Mouse (Mus musculus): ENCODE results near the gene Icmt.

The Icmt gene

DNA sequence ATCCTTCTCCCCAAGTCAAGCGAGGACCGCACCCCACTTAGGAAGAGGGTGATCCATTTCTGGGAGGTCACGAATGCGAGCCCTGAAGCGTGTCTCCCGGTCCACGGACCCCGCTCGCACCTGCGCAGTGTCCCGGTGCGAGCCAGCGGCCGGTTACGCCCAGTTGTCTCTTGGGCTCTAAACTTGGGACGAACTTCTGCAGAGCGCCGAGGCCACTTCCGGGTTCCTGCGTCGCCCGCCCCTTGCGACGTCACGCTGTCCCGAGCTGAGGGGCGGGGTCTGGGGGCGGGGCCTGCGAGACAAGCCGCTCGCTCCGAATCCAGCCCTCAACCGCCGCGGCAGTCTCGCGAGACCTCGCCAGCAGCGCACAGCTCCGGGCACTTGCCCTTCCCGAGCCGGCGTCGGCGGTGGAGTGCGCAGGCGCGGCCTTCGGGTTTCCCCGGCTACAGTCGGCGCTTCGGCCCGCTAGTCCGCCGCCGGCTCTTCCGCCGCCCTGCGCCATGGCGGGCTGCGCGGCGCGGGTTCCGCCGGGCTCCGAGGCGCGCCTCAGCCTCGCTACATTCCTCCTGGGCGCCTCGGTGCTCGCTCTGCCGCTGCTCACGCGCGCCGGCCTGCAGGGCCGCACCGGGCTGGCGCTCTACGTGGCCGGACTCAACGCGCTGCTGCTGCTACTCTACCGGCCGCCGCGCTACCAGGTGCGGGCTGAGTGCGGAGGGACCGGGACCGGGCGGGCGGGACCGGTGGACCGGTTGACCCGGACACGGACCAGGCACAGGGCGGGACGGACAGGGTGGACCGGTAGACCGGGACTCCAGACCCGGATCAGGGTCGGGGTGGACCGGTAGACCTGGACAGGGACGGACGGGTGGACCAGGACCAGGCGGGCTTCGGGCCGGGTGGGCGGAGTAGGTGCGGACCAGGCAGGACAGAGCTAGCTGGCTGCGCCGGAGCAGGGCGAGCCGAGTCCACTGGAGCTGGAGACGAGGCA, at the start of gene Icmt:
TSS of gene Icmt (plus strand) at position 354 of the 988 bp plus-strand sequence.
- DNase-seq (ENCODE audit: low read depth, low spot score) = peak; percentile 98

DNA sequence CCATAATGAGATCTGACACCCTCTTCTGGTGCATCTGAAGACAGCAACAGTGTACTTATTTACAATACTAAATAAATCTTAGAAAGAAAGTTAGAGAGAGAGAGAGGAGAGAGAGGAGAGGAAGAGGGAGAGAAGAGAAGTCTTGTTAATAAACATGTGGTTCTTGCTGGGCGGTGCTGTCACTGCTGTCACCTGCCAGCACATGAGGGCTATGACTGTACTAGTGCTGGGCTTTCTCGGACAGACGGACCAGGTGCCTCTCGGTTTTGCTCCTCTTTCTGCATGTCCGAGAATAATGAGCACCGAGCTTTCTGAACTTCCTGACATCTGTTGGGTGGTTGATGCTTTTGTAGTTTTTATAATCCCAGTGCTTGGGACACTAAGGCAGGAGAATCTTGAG, 46.4 kb upstream of the Icmt start:
- DNase-seq (ENCODE audit: low read depth, low spot score) = no peak

DNA sequence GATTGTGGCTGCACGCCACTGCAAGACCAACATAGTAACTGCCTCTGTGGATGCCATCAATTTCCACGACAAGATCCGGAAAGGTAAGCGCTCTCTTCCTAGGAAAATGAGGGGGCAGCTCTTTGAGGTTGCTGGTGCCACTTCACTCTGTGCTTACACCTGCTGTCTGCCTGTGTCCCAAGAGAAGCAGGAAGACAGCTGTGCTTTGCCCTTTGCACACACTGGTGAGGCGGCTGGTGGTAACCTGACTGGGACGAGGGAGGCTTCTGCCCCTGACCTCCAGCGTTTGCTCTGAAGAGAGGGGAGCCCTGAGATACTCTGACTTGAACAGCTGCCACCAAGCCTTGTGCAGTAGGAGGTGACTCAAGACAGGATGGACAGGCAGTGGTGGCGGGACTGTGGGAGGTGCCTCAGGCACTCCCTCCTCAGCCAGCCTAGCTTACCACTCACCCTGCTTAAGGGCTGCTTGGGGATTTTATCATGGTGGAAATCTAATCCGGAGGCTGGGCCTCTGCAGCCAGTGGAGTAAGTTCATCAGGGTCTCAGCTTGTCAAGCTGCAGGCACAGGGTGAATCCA, 43.8 kb upstream of the Icmt start:
- DNase-seq (ENCODE audit: low read depth, low spot score) = no peak

DNA sequence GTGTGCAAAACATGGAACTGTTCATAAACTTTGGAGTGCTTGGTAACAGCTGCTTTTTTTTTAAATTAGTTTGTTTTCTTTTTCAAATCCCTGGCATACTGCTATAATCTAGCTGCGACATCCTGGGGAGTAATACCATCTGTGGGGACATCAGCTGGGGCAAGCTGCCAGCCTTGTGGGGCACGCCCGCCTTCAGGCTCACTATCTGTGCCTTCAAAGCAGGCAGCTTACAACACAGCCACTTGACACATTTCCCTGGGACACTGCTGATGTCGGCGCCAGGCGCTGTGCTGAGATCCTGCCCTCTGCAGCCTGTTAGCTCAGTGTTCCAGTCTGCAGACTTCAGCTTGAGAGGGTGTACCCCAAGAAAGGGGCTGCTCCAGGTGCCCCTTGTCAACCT, 40.0 kb upstream of the Icmt start:
- DNase-seq (ENCODE audit: low read depth, low spot score) = no peak

DNA sequence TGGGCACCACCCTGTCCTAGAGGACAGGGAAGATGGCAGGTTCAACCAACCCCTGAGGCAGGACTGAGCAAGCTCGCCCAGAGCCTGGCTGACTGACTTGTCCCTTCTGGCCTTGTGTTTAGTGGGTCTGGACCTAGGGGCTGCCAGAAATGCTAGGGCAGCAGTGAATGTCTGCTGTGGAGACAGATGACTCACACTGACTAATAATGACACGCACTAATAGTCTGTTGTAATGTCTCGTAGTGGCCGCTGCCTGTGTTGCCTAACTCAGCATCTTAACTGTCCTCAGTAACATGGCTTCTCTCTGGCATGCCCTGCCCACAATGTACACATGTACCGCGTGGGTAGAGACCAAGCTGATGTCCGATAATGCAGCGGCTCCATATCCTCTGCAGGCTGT, 36.6 kb upstream of the Icmt start:
- no peak for DNase-seq (ENCODE audit: low read depth, low spot score)

DNA sequence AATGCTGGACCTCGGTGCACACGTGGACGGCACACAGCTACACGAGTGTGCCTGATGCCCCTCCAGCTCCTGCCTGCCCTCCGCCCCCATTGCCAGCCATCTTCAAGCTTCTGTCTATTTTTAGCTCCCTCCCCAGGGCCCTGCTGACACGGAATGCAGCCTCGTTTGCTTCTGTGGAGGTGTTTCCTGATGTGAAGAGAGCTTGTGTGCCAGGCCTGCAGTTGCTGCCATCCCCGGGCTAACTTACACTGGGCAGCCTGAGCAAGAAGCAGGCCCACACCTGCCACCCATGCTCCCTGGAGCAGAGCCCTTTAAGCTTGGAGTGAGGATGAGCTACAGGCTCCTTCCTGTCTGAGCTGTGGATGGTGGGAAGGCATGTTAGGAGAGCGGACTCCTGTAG, 34.8 kb upstream of the Icmt start:
- DNase-seq (ENCODE audit: low read depth, low spot score) = no peak

DNA sequence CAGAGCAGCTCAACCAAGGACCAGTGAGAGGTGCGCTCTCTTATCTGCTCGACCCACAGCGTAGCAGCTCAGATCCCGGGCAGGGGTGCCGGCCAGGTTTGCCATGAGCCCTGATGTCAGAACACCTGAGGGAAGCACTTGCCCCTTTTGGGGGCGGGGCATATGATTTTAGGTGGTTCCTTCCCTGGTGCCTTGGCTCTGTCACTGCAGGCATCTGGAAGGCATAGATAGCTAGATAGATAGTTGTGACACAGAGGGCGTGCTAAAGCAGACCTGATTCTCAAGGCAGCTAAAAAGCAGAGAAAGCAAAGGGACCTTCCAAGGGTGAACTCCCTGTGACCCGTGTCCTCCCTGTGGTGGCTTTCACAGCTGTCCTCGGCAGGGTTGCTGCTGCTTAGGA, 33.9 kb upstream of the Icmt start:
- peak; percentile 47 for DNase-seq (ENCODE audit: low read depth, low spot score)

DNA sequence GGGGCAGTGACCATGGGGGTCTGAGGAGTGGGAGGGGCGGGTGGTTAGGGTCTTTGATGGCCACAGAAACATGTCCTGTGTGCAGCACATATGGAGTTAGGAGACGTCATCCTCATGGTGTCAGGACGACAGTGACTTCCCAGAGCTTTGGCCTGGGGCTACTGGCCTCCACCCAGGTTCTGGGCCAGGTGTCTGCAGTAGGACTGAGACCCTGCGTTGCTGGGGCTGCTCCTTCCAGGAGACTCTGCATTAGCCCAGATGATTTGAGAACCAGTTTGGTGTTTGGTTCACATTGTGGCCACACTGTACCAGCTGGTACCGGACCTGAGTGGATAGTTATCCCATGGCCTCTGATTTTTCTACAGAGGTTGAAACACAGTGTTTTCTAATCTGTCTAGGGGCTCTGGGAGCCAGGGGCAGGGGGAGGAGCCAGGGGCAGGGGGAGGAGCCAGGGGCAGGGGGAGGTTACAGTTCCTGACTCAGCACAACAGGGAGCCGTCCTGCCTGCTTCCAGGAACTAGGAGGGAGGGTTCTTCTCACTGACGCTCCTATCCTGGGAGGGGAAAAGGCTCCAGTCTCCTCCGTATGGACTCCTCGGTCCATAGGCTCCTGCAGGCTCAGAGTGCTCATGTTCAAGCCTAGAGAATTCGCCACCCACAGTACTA, 33.4 kb upstream of the Icmt start:
- DNase-seq (ENCODE audit: low read depth, low spot score) = peak; percentile 95

DNA sequence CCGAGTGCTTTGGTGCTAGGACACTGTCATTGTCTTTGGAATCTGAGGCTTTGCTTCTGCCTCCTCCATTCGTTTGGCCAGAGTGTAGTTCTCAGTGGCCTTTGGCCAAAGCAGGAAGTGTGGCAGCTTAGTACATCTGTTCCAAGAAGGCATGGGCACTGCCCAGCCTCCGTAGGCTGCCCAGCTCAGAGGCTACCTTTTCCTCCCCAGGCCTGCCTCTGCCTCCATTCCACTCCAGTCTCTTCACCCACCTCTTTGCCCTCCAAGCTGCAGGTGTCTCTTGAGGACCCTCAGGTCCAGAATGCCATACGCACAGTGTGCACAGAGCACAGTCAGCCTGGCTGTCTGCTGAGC, 32.9 kb upstream of the Icmt start:
- no peak for DNase-seq (ENCODE audit: low read depth, low spot score)

DNA sequence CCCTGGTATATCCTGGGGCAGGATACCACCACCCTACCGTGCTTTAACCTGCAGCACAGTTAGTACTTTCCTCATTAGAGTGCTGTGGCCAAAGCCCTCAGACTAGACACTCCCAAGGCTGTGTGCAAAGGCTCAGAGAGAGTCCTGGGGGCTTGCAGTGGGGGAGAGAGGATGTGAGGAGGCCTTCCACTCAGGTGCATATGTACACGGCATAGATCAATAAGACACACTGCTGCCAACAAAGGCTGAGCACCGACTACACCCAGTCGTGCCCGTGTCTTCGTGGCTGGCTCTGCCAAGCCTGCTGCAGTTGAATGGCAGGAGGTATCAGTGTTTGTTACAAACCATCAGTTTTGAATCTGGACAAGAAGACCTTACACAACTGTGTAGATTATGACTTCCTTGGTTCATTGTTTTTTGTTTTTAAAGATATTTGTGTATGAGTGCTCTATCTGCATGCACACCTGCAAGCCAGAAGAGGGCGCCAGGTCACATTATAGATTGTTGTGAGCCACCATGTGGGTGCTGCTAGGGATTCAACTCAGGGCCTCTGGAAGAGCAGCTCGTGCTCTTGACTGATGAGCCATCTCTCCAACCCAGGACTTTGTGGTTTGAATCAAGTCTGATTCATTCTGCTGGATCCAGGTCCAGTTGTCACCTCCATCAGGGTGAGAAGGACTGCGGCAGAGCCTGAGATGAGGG, 32.0 kb upstream of the Icmt start:
- DNase-seq (ENCODE audit: low read depth, low spot score) = peak; percentile 77

DNA sequence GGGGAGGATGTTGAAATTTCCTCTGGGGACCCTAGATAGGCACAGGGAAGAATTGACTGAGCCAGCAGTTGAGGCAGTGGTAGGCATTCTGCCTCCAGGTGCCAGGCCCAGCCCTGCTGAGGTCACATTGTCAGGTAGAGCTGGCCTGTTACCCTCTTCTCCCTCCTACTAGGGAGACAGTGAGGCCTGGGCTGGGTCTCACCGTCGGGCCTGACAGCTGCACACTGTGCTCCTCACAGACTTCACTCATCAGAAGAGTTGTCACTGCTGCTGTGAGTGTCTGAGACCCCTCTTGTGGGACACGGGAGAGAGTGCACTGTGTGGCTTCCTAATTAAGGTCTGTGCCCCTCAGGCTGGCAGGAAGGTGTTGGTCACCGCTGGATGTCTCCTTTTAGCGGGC, 31.2 kb upstream of the Icmt start:
- DNase-seq (ENCODE audit: low read depth, low spot score) = no peak

DNA sequence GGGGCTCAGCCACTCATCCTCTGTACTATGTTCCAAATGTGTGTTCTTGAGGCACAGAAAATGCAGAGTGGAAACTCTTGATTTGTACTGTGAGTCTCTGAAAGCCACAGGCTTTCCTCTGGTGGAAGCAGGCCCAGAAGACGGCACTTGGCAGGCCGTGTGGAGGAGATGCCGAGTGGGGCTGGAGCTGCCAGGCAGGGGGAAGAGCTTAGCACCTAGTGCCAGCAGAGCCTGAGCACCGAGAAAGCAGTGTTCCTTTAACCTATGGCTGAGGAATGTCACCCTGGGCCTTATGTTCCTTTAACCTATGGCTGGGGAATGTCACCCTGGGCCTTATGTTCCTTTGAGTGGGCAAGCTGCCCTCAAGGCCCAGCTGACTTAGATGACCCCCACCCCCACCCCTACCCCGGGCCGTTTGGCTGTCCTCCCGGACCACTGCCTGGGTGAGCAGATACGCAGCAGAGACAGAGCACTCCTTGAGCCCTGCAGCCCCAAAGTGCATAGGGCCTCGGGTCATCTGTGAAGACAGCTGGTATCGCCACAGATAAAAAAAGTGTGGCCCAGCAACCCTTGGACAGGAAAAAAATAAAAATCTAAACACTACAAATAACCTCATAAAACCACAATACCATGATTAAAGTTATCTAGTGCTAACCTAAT, 30.7 kb upstream of the Icmt start:
- DNase-seq (ENCODE audit: low read depth, low spot score) = no peak

DNA sequence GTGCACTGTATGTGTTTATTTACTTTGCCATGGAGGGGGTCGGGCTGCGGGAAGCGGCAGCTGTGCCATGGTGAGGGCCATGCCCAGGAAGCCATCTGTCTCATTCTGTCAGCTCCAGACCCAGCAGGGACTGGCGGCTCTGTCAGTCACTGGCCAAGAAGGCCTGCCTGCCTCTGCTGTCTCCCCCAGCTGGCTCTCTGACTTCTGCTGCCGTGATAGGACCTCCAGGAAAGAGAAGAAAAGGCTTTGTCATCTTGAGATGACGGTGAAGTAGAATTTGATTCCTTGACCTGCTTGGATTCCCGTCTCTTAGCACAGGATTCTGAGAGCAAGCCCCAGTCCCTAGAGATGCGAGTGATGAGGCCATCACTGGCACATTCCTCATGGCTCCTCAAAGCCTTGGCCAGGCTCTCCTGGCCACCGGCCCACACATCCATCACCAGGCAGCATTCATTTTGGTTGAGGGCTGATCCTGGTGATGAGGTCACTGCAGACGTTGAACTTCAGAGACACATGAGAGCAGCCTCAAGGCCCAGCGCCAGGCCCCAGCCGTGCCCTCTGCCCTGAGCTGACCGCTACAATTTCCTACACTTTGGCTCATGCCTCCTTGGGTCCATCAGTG, 29.2 kb upstream of the Icmt start:
- no peak for DNase-seq (ENCODE audit: low read depth, low spot score)

DNA sequence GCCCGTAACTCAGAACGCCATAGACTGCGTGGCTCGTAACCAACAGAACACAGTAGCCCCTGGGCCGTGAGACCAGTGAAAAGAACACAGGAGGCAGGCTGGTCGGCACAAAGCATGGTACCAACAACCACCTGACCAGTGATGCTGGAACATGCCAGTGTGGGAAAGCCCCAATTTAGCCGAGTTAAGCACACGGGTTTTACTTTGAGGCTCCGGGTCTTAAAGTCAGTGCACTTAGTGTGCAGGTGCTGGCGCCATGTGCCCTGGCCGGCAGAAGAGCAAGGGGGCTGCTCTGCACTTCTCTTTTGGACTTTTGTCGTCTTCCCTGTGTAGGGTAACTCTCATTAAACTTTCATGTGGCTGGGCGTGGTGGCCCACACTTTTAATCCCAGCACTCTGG, 27.1 kb upstream of the Icmt start:
- DNase-seq (ENCODE audit: low read depth, low spot score) = no peak

DNA sequence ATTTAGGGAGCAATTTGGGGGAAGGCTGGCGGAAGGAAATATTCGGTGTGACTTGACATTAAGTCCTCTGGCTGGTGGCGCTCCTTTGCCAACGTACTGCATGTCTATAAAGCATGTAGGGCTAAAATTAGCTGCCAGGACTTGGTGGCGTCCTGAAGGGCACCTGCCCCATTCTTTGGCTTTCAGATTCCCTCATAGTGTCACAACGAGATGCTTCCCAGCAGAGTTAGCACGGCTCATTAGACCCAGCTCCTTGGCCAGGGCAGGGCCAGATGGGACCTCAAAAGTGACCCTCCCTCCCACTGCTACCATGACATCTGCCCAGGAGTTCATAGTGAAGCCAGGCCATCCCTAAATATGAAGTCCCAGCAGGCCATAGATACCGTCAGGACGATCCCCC, 26.4 kb upstream of the Icmt start:
- no peak for DNase-seq (ENCODE audit: low read depth, low spot score)

DNA sequence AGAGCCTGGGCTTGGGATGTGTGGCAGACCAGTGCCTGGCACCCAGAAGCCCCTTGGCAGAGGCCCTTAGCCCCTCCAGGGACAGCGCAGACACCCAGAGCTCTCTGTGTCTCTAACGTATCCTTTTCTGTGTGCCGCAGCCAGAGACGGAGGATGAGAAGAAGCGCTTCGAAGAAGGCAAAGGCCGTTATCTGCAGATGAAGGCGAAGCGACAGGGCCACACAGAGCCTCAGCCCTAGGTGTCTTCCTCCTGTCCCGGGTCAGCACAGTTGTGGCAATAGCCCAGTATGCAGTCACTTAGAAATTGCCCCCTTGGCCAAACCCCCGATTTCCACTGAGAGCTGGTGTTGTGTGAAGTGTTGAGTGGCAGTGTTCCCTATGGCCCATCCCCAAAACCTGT, 25.7 kb upstream of the Icmt start:
- DNase-seq (ENCODE audit: low read depth, low spot score) = no peak

DNA sequence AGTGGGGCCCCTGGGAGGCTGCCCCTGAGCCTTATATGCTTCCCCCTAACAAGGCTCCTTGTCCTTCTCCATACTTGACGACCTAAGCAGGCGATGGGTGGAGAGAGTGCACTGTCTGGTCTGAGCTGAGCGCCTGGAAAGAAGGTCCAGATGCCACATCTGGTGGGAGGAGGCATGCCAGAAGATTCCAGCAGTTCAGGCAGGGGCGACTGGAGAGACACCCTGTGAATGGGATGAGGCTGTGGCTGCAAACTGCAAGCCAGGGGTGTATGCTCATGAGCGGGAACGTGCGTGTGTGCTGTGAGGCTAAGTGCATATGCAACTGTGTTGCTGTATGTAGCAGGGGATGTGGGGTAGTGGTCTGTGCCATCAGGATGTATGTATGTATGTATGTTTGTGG, 25.0 kb upstream of the Icmt start:
- DNase-seq (ENCODE audit: low read depth, low spot score) = no peak

DNA sequence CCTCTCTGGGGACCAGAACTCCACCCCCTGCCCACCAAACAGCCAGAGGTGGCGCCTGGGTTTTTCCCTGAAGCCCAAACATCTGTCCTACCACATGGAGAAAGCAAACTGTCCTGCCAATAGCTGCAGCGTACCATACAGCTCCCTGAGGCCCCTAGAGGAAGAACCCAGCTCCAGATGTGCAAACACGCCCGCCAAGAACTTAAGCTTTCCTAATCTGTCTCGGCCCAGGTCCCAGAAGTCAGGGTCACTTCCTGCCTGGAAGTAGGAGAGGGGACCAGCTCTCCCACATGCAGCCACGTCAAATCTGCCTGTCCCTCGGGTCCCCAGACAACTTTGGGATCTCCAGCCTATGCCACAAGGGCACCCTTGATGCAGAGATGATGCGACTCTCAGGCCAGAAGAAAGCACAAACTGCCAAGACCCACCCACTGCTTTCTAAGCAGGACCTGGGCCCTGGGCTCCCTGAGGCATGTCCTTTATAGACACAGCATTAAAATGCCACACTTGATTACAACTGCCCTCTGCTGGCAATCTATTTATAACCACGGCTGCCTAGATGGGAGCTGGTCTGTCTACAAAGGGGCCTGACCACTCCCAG, 24.5 kb upstream of the Icmt start:
- DNase-seq (ENCODE audit: low read depth, low spot score) = no peak

DNA sequence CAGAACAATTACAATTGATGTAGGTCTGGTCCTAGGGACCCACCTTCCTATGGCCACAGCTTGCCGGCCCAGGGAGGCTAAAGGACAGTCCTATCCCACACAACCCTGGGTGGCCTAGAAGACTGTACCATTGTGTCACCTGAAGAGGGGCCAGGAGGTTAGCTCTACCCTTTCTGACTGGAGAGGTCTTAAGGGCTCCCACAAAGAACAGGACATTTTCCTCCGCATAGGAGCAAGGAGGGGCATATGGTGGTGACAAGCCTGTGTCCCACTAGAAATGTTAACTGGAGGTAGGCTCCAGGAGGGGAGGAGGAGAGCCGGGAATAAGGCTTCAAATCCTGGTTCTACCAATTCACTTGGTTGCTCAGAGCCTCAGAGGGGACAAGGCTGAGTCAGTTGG, 23.8 kb upstream of the Icmt start:
- DNase-seq (ENCODE audit: low read depth, low spot score) = no peak

DNA sequence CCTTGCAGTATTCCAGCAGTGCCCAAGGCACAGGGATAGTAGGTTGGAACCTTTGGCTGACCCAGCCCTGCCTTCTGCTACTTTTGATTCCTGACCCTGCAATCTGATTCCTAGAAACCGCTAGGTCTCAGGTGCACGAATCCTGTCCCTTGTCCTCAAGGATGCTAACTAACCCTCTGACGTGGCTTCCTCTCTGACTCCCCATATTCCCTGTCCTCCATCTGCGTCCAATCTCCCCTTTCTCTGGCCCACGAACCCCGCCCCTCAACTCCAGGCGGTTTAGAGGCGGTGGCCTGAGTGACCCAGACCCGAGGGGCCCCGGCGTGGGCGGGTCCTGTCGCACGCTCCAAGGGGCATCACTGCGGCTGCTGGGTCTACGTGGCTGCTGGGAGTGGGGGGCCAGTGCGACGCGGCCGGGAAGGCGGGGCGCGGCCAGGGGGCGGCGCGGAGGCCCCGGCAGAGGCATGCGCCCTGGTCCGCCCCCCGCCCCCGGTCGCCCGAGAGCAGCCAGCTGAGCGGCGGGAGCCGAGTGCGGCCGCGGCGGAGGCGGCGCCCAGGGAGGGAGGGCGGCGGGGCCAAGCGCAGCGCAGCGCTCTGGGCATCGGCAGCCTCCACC, 23.3 kb upstream of the Icmt start, which contains the start of gene Gpr153:
TSS of gene Gpr153 (plus strand) at position 612 of the 616 bp plus-strand sequence.
- peak; percentile 82 for DNase-seq (ENCODE audit: low read depth, low spot score)

Measured in R1 (cell line).